Mouse (Mus musculus): Measurements from ENCODE around the gene Gm4297.
"Not testable (repeated sequence)": the region's sequence is repeated elsewhere in the genome, so short reads cannot be mapped to it uniquely, and the experiment has no call there.

Gene Gm4297

DNA sequence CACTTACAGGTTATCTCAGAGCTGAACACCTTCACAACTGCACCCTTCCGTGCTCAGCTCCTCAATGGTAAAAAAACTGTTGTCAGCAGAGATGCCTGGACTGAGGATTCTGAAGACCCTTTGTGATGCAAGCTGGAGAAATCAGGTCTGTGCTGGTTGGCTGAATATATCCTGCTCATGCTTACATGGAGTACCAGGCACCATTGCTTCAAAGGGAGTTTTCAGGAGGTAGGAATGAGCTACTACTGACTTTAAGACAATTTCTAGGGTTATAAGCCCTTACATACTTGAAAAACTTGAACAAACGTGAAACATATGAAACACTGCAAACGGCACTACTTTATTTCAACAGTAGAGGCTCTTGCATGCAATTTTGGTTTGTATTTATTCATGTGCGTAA, at the start of gene Gm4297:
TSS of gene Gm4297 (minus strand) at position 101 of the 400 bp plus-strand sequence.
- not testable (repeated sequence) for DNase-seq (ENCODE audit: low read depth in 1 of 2, low spot score in 2 of 2)

Data from monocyte, adult 2 months (primary cell).